Mouse (Mus musculus) intestine, postnatal 0 days (tissue): Measurements from ENCODE around the gene P2ry13. TPM values are rescaled to one million over a fixed set of nuclear protein-coding genes. Genes with fewer than 3 reads are reported as not detected.

ENCODE experiments used
- ATAC-seq: fragments of 200-750 bp; cut with Nextera tagmentation; 2 replicates; pipeline ENCODE4 v1.8.0; 2017; ENCODE audit warnings: mild to moderate bottlenecking, moderate TSS enrichment, moderate library complexity
- H3K27ac ChIP-seq: fragments of 300-500 bp; sonication (generic); 2 replicates; pipeline ENCODE4 v1.5.1; 2014; ENCODE audit warnings: mild to moderate bottlenecking, low read depth, low read length, moderate library complexity
- H3K27me3 ChIP-seq: fragments of 300-500 bp; sonication (generic); replicated peaks from 2 replicates; pipeline ENCODE4 v1.6.1; 2014; ENCODE audit warnings: low read length, mixed read lengths; ENCODE audit not compliant: control insufficient read depth, insufficient read depth
- H3K36me3 ChIP-seq: fragments of 300-500 bp; sonication (generic); 2 replicates; pipeline ENCODE4 v1.6.1; 2014; ENCODE audit warnings: mild to moderate bottlenecking, moderate library complexity; ENCODE audit not compliant: control insufficient read depth, insufficient read depth
- H3K4me1 ChIP-seq: fragments of 300-500 bp; sonication (generic); replicated peaks from 2 replicates; pipeline ENCODE4 v1.6.1; 2014; ENCODE audit warnings: antibody characterized with exemption, low read length, mixed read lengths; ENCODE audit not compliant: control insufficient read depth, insufficient read depth
- H3K4me2 ChIP-seq: fragments of 300-500 bp; sonication (generic); replicated peaks from 2 replicates; pipeline ENCODE4 v1.6.1; 2014; ENCODE audit warnings: low read depth, mild to moderate bottlenecking, moderate library complexity
- H3K4me3 ChIP-seq: fragments of 300-500 bp; sonication (generic); 2 replicates; pipeline ENCODE4 v1.5.1; 2014; ENCODE audit warnings: low read depth, low read length
- H3K9ac ChIP-seq: fragments of 300-500 bp; sonication (generic); 2 replicates; pipeline ENCODE4 v1.6.1; 2014; ENCODE audit warnings: mild to moderate bottlenecking, low read depth, low read length
- H3K9me3 ChIP-seq: fragments of 300-500 bp; sonication (generic); 2 replicates; pipeline ENCODE4 v1.6.1; 2016; ENCODE audit warnings: mixed run types; ENCODE audit not compliant: control insufficient read depth
- CTCF ChIP-seq: sonication (generic); IDR thresholded peaks from 2 replicates; pipeline ENCODE4 v1.5.1; 2016; ENCODE audit warnings: low read depth, mild to moderate bottlenecking, control low read depth, antibody characterized with exemption, moderate library complexity
- WGBS: fragments of 180-500 bp; shearing (Covaris S2); extraction: QIAGEN DNeasy Blood & Tissue Kit; methylation state at CpG from one replicate; pipeline ENCODE4 v1.1.7; 2014; 5-methylcytosine and 5-hydroxymethylcytosine counted together
- polyA plus RNA-seq: library from polyadenylated mRNA; unstranded; fragments of >200 nt; fragmentation: Nextera tagmentation; extraction: Ambion mirVana; gene quantifications from 2 replicates; pipeline ENCODE4 v1.2.1, GENCODE M21; 2015

The P2ry13 gene
- polyA plus RNA-seq, 1 experiment from 2014 or later = 0.94 TPM

GRCm38 (mm10) chr3:59230912-59231311 lies 20.2 kb upstream of the P2ry13 start:
- no peak for ATAC-seq
- no peaks in the 10 kb centered on the region for H3K9me3 ChIP-seq
- WGBS = 66% methylated on average over 3 of the region's 3 CpGs

GRCm38 (mm10) chr3:59228730-59229551 lies 18.3 kb upstream of the P2ry13 start:
- Histone ChIP-seq H3K9ac (no peak overlapping the region), H3K27me3 (no peaks in the 10 kb centered on the region), H3K27ac (no peak overlapping the region), H3K4me1 (no peaks in the 10 kb centered on the region), H3K4me3 (no peak overlapping the region), H3K4me2 (peak overlapping the region; percentile 33; the same call in 1 of the 2 replicates), H3K9me3 (no peaks in the 10 kb centered on the region), H3K36me3 (no peaks in the 10 kb centered on the region)
- no peak for TF ChIP-seq CTCF
- WGBS = 60% methylated on average over 10 of the region's 10 CpGs
- no peak for ATAC-seq

More at GRCm38 (mm10) chr3:59230912-59231311, 20.2 kb upstream of the P2ry13 start:
- Histone ChIP-seq H3K4me2 (no peak overlapping the region), H3K9ac (no peak overlapping the region), H3K4me3 (no peak overlapping the region), H3K27ac (no peak overlapping the region), H3K27me3 (no peaks in the 10 kb centered on the region), H3K4me1 (no peaks in the 10 kb centered on the region), H3K36me3 (no peaks in the 10 kb centered on the region)
- TF ChIP-seq CTCF = no peak

GRCm38 (mm10) chr3:59227696-59228095 lies 17.0 kb upstream of the P2ry13 start:
- no peaks in the 10 kb centered on the region for H3K9me3 ChIP-seq
- no peak overlapping the region for H3K9ac ChIP-seq
- no peaks in the 10 kb centered on the region for H3K4me1 ChIP-seq
- WGBS = 98% methylated on average over 9 of the region's 9 CpGs
- no peak overlapping the region for H3K27ac ChIP-seq
- H3K36me3 ChIP-seq = no peaks in the 10 kb centered on the region
- H3K27me3 ChIP-seq = no peaks in the 10 kb centered on the region
- H3K4me3 ChIP-seq = no peak overlapping the region
- no peak for ATAC-seq
- no peak overlapping the region for H3K4me2 ChIP-seq
- no peak for TF ChIP-seq CTCF

- ATAC-seq = no peak
- TF ChIP-seq CTCF = no peak
- no peak overlapping the region for H3K27ac ChIP-seq
- H3K4me2 ChIP-seq = no peak overlapping the region
- H3K27me3 ChIP-seq = no peaks in the 10 kb centered on the region
- no peak overlapping the region for H3K9ac ChIP-seq
- no peaks in the 10 kb centered on the region for H3K36me3 ChIP-seq
- H3K4me3 ChIP-seq = no peak overlapping the region
- H3K9me3 ChIP-seq = no peaks in the 10 kb centered on the region
- H3K4me1 ChIP-seq = no peaks in the 10 kb centered on the region
These were observed 14.7 kb upstream of the P2ry13 start for GRCm38 (mm10) chr3:59225411-59225810.

GRCm38 (mm10) chr3:59222303-59222702 lies 11.6 kb upstream of the P2ry13 start:
- WGBS = 88% methylated on average over 2 of the region's 2 CpGs
- no peak for TF ChIP-seq CTCF
- Histone ChIP-seq H3K9ac (no peak overlapping the region), H3K27me3 (no peaks in the 10 kb centered on the region), H3K27ac (no peak overlapping the region), H3K4me3 (no peak overlapping the region), H3K4me2 (no peak overlapping the region), H3K9me3 (no peaks in the 10 kb centered on the region), H3K36me3 (no peaks in the 10 kb centered on the region), H3K4me1 (no peaks in the 10 kb centered on the region)
- ATAC-seq = no peak

GRCm38 (mm10) chr3:59219326-59219725 lies 8.6 kb upstream of the P2ry13 start:
- Histone ChIP-seq H3K27ac (no peak overlapping the region), H3K36me3 (no peaks in the 10 kb centered on the region), H3K4me3 (no peak overlapping the region), H3K4me2 (no peak overlapping the region), H3K9me3 (no peaks in the 10 kb centered on the region), H3K9ac (no peak overlapping the region), H3K27me3 (no peaks in the 10 kb centered on the region), H3K4me1 (no peaks in the 10 kb centered on the region)
- no peak for TF ChIP-seq CTCF
- ATAC-seq = no peak
- 87% methylated on average over 2 of the region's 2 CpGs for WGBS
